Mouse (Mus musculus) hindlimb bud, embryonic 11.5 days (tissue): ENCODE measurements at regions not wholly inside any gene's neighbourhood (a gene's known extent, or its start where the extent isn't known, plus 50 kb on each side); places are given as distances from the start of the nearest gene placed in this dataset.
"Not testable (repeated sequence)": the region's sequence is repeated elsewhere in the genome, so short reads cannot be mapped to it uniquely, and the experiment has no call there.

ENCODE experiments used
- DNase-seq: peaks from one replicate; pipeline ENCODE4 v3.0.0-alpha.2; 2012; ENCODE audit warnings: low read depth, low spot score; ENCODE audit errors: extremely low spot score

DNA sequence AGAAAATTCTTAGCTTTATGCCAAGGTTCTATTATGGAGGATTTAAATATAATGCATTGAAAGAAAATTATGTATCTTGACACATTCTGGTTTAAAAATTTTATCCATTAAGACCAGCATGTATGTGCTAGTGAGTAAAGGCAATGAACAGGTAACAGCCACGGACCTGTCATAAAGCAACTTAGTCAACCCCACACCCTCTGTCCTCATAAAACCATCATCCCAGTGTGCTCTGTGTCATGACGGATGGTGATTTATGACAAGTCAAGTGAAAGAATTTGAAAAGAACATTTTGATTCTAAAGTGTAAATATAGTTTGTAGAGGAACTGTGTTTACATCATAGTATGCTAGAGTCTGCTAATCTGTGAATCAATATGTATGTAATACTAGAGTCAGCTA is 946.3 kb upstream of the Cypt12 start:
- DNase-seq, result no peak

DNA sequence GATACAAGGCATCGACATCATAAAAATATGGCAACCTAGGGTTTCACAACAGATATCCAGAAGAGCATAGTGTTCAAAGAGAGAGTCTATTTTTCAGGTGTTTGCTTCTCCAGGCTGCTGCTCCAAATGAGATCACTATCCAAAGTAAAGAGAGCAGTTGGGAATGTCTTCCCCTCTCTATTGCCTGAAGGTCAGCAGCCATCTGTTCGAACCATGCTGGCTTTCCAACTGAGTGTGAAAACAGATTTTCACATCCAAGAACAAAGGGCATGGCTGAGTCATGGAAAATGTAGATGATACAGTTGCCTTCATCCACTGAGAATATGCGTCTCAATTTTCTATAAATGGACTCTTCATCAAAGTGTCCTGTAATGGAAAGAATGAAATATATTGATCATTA is 945.1 kb upstream of the Cypt12 start:
- DNase-seq, result no peak

- DNase-seq, result no peak
Measured at GRCm38 (mm10) chr3:17014184-17015048, 933.8 kb upstream of the Cypt12 start.

GRCm38 (mm10) chr3:17050811-17051210 is 897.4 kb upstream of the Cypt12 start:
- DNase-seq, result no peak

- not testable (repeated sequence) for DNase-seq
Measured at GRCm38 (mm10) chr3:17058381-17058780, 889.8 kb upstream of the Cypt12 start.

DNA sequence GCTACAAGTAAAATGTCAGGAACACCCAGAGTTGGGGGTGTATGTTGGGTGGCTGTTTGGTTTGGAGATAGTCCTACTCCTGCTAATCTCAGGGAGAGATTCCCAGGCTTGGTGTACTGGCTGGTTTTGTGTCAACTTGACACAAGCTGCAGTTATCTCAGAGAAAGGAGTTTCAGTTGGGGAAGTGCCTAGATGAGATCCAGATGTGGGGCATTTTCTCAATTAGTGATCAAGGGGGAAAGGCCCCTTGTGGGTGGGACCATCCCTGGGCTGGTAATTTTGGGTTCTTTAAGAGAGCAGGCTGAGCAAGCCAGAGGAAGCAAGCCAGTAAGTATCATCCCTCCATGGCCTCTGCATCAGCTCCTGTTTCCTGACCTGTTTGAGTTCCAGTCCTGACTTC is 841.9 kb upstream of the Cypt12 start:
- peak; percentile 1 for DNase-seq
